Mouse (Mus musculus) lung, postnatal 0 days (tissue): ENCODE results near the gene Ahr. TPM values are rescaled to one million over a fixed set of nuclear protein-coding genes. Genes with fewer than 3 reads are reported as not detected.

ENCODE experiments used
- ATAC-seq: fragments of 200-750 bp; cut with Nextera tagmentation; 2 replicates; pipeline ENCODE4 v1.8.0; 2017; ENCODE audit warnings: moderate library complexity
- DNase-seq: peaks from one replicate; pipeline ENCODE4 v3.0.0-alpha.2; 2016; ENCODE audit warnings: low spot score
- H3K27ac ChIP-seq: fragments of 300-500 bp; sonication (generic); 2 replicates; pipeline ENCODE4 v1.5.1; 2014; ENCODE audit warnings: antibody characterized with exemption, mild to moderate bottlenecking, low read length, mixed read lengths
- H3K27me3 ChIP-seq: fragments of 300-500 bp; sonication (generic); replicated peaks from 2 replicates; pipeline ENCODE4 v1.6.1; 2014; ENCODE audit warnings: low read length, mixed read lengths; ENCODE audit not compliant: insufficient read depth
- H3K36me3 ChIP-seq: fragments of 300-500 bp; sonication (generic); 2 replicates; pipeline ENCODE4 v1.6.1; 2014; ENCODE audit warnings: low read length, mixed read lengths; ENCODE audit not compliant: insufficient read depth
- H3K4me1 ChIP-seq: fragments of 300-500 bp; sonication (generic); 2 replicates; pipeline ENCODE4 v1.6.1; 2014; ENCODE audit warnings: antibody characterized with exemption, low read depth, low read length, mixed read lengths; ENCODE audit not compliant: insufficient read depth
- H3K4me2 ChIP-seq: fragments of 300-500 bp; sonication (generic); replicated peaks from 2 replicates; pipeline ENCODE4 v1.6.1; 2014; ENCODE audit warnings: low read depth, mild to moderate bottlenecking, low read length, moderate library complexity, mixed read lengths
- H3K4me3 ChIP-seq: fragments of 300-500 bp; sonication (generic); 2 replicates; pipeline ENCODE4 v1.5.1; 2014; ENCODE audit warnings: low read depth, low read length
- H3K9ac ChIP-seq: fragments of 300-500 bp; sonication (generic); replicated peaks from 2 replicates; pipeline ENCODE4 v1.6.1; 2014; ENCODE audit warnings: low read depth, mild to moderate bottlenecking
- H3K9me3 ChIP-seq: fragments of 300-500 bp; sonication (generic); 2 replicates; pipeline ENCODE4 v1.6.1; 2016; ENCODE audit warnings: low read length, mixed read lengths
- CTCF ChIP-seq: IDR thresholded peaks from 2 replicates; pipeline ENCODE4 v1.5.1; 2016; ENCODE audit warnings: antibody characterized with exemption, mild to moderate bottlenecking
- EP300 ChIP-seq: IDR thresholded peaks from 2 replicates; pipeline ENCODE4 v1.6.1; 2016; ENCODE audit warnings: antibody characterized with exemption, mild to moderate bottlenecking, control low read depth
- WGBS: fragments of 180-500 bp; shearing (Covaris S2); extraction: QIAGEN DNeasy Blood & Tissue Kit; methylation state at CpG from one replicate; pipeline ENCODE4 v1.1.7; 2014; 5-methylcytosine and 5-hydroxymethylcytosine counted together
- polyA plus RNA-seq: library from polyadenylated mRNA; unstranded; fragments of >200 nt; fragmentation: Nextera tagmentation; extraction: Ambion mirVana; gene quantifications from 2 replicates; pipeline ENCODE4 v1.2.1, GENCODE M21; 2015

Ahr gene
- polyA plus RNA-seq, 1 experiment from 2014 or later, result 25.1 TPM

GRCm38 (mm10) chr12:35480764-35481163 is 54.1 kb downstream of the Ahr start:
- DNase-seq, result peak; percentile 41
- 80% methylated on average over 2 of the region's 2 CpGs for WGBS
- H3K4me2 ChIP-seq, result no peak overlapping the region

GRCm38 (mm10) chr12:35478906-35479305 is 55.9 kb downstream of the Ahr start:
- Histone ChIP-seq H3K4me3 (no peak overlapping the region), H3K4me2 (no peak overlapping the region), H3K4me1 (no peaks in the 10 kb centered on the region), H3K27me3 (no peaks in the 10 kb centered on the region), H3K9me3 (no peaks in the 10 kb centered on the region), H3K9ac (no peak overlapping the region), H3K36me3 (no peaks in the 10 kb centered on the region), H3K27ac (no peak overlapping the region)
- TF ChIP-seq CTCF, result no peak
- TF ChIP-seq EP300, result no peak
- no peak for DNase-seq
- 58% methylated on average over 5 of the region's 5 CpGs for WGBS
- no peak for ATAC-seq

More at GRCm38 (mm10) chr12:35480764-35481163, 54.1 kb downstream of the Ahr start:
- Histone ChIP-seq H3K9ac (no peak overlapping the region), H3K4me3 (no peak overlapping the region), H3K27ac (no peak overlapping the region), H3K36me3 (no peaks in the 10 kb centered on the region), H3K27me3 (no peaks in the 10 kb centered on the region), H3K9me3 (no peaks in the 10 kb centered on the region), H3K4me1 (no peaks in the 10 kb centered on the region)
- peak; percentile 21 for ATAC-seq
- TF ChIP-seq EP300 (peak; percentile 49; the same call in 1 of the 2 replicates), CTCF (no peak)

GRCm38 (mm10) chr12:35463457-35463856 is 71.4 kb downstream of the Ahr start:
- Histone ChIP-seq H3K4me1 (no peaks in the 10 kb centered on the region), H3K9ac (no peak overlapping the region), H3K36me3 (no peaks in the 10 kb centered on the region), H3K9me3 (no peaks in the 10 kb centered on the region), H3K27me3 (no peaks in the 10 kb centered on the region), H3K27ac (no peak overlapping the region), H3K4me2 (no peak overlapping the region), H3K4me3 (no peak overlapping the region)
- DNase-seq (no peak), ATAC-seq (no peak)
- TF ChIP-seq CTCF, result no peak
- TF ChIP-seq EP300, result peak; percentile 78
- 43% methylated on average over 1 of the region's 1 CpGs for WGBS

- WGBS, result 65% methylated on average over 6 of the region's 6 CpGs
- H3K9ac ChIP-seq, result no peak overlapping the region
These were observed 72.2 kb downstream of the Ahr start for GRCm38 (mm10) chr12:35462667-35463066.

GRCm38 (mm10) chr12:35459662-35460061 is 75.2 kb downstream of the Ahr start:
- Histone ChIP-seq H3K27me3 (no peaks in the 10 kb centered on the region), H3K9me3 (no peaks in the 10 kb centered on the region), H3K4me3 (no peak overlapping the region), H3K4me1 (no peaks in the 10 kb centered on the region), H3K4me2 (no peak overlapping the region), H3K9ac (no peak overlapping the region), H3K27ac (no peak overlapping the region), H3K36me3 (no peaks in the 10 kb centered on the region)
- ATAC-seq (peak; percentile 64), DNase-seq (peak; percentile 64)
- 38% methylated on average over 3 of the region's 3 CpGs for WGBS
- TF ChIP-seq EP300 (peak; percentile 84), CTCF (no peak)

More at GRCm38 (mm10) chr12:35462667-35463066, 72.2 kb downstream of the Ahr start:
- Histone ChIP-seq H3K4me2 (no peak overlapping the region), H3K4me3 (no peak overlapping the region), H3K27ac (no peak overlapping the region), H3K4me1 (no peaks in the 10 kb centered on the region), H3K27me3 (no peaks in the 10 kb centered on the region), H3K36me3 (no peaks in the 10 kb centered on the region), H3K9me3 (no peaks in the 10 kb centered on the region)
- ATAC-seq, result no peak
- DNase-seq, result no peak
- TF ChIP-seq CTCF, result no peak
- TF ChIP-seq EP300, result no peak
